Mouse (Mus musculus) urinary bladder, postnatal 0 days (tissue): ENCODE data around the gene Il23r. TPM values are rescaled to one million over a fixed set of nuclear protein-coding genes. Genes with fewer than 3 reads are reported as not detected.

Source experiments
- polyA plus RNA-seq: library from polyadenylated mRNA; unstranded; fragments of >200 nt; fragmentation: Nextera tagmentation; extraction: Ambion mirVana; gene quantifications from 2 replicates; pipeline ENCODE4 v1.2.1, GENCODE M21; 2015

Il23r gene
- 0.06 TPM in 2 replicates for polyA plus RNA-seq

GRCm38 (mm10) chr6:67491755-67492154 is at the start of gene Il23r:
Gene Il23r (minus strand): TSS chr6:67491855.

DNA sequence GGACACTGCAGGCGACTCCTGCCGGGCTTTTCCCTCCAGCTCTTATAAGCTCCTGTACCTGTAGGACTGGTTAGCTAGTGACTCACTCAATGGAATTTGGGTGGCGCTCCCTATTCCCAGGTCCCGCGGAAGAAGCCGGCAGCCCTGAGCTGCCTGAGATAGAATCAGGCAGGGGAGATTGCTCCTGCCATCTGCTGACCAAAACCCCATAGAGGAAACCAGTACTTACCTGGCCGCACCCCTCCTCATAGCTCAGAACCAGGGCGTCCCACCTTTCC is 44.1 kb upstream of the Il23r start, which contains the start of gene Tacstd2:
TSS of gene Tacstd2 (minus strand) at position 20 of the 278 bp plus-strand sequence.

DNA sequence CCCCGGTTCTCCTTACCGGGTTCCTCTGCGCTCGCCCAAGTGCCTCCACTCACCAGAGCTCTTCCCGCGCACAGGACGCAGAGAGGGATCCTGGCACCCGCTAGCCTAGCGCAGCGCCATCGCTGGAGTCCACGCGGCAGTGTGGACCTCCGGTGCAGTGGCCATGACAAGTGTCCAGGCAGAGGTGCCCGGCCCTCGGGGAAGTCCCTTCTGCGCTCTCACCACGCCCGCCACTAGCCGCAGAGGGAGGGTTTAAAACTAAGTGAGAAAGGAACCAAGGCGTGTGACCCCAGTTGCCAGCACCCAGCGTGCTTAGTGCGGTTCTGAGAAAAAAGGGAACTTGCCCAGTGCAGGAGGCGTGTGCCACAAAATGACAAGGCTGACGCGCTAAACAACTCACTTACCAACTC is 115.7 kb downstream of the Il23r start, which contains the start of gene Il12rb2:
TSS of gene Il12rb2 (minus strand) at position 207 of the 410 bp plus-strand sequence.

Other genes with a start within 250 kb of the Il23r start
- 0.08 TPM in 1 of 2 replicates, not detected in the other for gene Il12rb2, start 115.7 kb downstream of the Il23r start, polyA plus RNA-seq
- 191 and 218 TPM in 2 replicates for gene Tacstd2, start 43.9 kb upstream of the Il23r start, polyA plus RNA-seq